Mouse (Mus musculus) spleen, adult 2 months (tissue): Measurements from ENCODE around the gene Phlda1. TPM values are rescaled to one million over a fixed set of nuclear protein-coding genes. Genes with fewer than 3 reads are reported as not detected.
"Not testable (repeated sequence)": the region's sequence is repeated elsewhere in the genome, so short reads cannot be mapped to it uniquely, and the experiment has no call there.

ENCODE experiments used
- DNase-seq, 2 experiments: peaks; one replicate each; pipeline versions ENCODE4 v3.0.0 to v3.0.0-alpha.2; 2012 to 2021; ENCODE audit warnings: low spot score in 2 of 2, low read depth in 1 of 2
- H3K27ac ChIP-seq: fragments of 200-500 bp; 2 replicates; pipeline ENCODE4 v1.5.1; 2012; ENCODE audit warnings: low read length, inconsistent platforms; ENCODE audit not compliant: insufficient read depth
- H3K27me3 ChIP-seq: fragments of 200-500 bp; 2 replicates; pipeline ENCODE4 v1.6.1; 2012; ENCODE audit warnings: mild to moderate bottlenecking, moderate library complexity, low read length, inconsistent platforms; ENCODE audit not compliant: control insufficient read depth, insufficient read depth
- H3K36me3 ChIP-seq: fragments of 200-500 bp; 2 replicates; pipeline ENCODE4 v1.6.1; 2012; ENCODE audit warnings: mild to moderate bottlenecking, low read length, inconsistent platforms; ENCODE audit not compliant: control insufficient read depth, insufficient read depth
- H3K4me1 ChIP-seq: fragments of 200-500 bp; 2 replicates; pipeline ENCODE4 v1.6.1; 2011; ENCODE audit warnings: inconsistent platforms; ENCODE audit not compliant: control insufficient read depth, insufficient read depth, insufficient read length
- H3K4me3 ChIP-seq: fragments of 200-500 bp; 2 replicates; pipeline ENCODE4 v1.5.1; 2011; ENCODE audit warnings: mild to moderate bottlenecking, inconsistent platforms; ENCODE audit not compliant: insufficient read depth, insufficient read length; ENCODE audit errors: extremely low read depth
- CTCF ChIP-seq: fragments of 200-500 bp; IDR thresholded peaks from 2 replicates; pipeline ENCODE4 v1.5.1; 2011; ENCODE audit warnings: mild to moderate bottlenecking, inconsistent platforms; ENCODE audit not compliant: insufficient read depth, insufficient read length, insufficient replicate concordance; ENCODE audit errors: extremely low read depth
- POLR2A ChIP-seq: fragments of 200-500 bp; IDR thresholded peaks from 2 replicates; pipeline ENCODE4 v1.6.1; 2011; ENCODE audit warnings: low read depth, low read length, inconsistent platforms
- WGBS: fragments of 180-500 bp; shearing (Covaris S2); methylation state at CpG from one replicate; pipeline ENCODE4 v1.1.7; 2018; 5-methylcytosine and 5-hydroxymethylcytosine counted together
- polyA plus RNA-seq: library from polyadenylated mRNA; depleted of rRNA; stranded (reverse); fragments of >200 nt; gene quantifications from 2 replicates; pipeline ENCODE4 v1.2.3, GENCODE M21; 2012

Phlda1 gene
- polyA plus RNA-seq, 1 experiment, result 5.0 TPM

DNA sequence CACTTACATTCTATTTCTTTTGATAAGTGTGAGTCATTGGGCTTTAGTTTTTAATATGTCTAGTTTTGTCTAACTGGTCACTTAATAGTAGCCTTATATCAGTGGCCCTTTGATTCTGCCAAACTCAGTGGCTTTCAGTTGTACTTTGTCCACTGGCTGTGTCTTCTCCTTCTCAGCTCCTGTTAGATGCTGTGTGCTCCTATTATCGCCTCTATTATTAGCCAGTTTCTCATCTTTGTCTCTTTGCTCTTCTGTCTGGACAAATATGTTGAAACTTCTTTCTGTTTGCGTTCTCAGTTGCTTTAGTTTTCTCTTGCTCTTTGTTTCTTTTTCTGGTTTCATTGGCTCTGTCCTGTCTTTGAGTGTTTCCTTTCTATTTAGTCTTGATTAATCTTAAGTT is 23.4 kb upstream of the Phlda1 start:
- H3K36me3 ChIP-seq, result peaks cover 15% of the 10 kb centered on the region
- WGBS, result 89% methylated on average over 2 of the region's 2 CpGs
- DNase-seq, result no peak
- H3K27ac ChIP-seq, result no peak overlapping the region
- no peak overlapping the region for H3K4me3 ChIP-seq
- TF ChIP-seq POLR2A, result no peak
- TF ChIP-seq CTCF, result no peak
- H3K27me3 ChIP-seq, result no peaks in the 10 kb centered on the region
- no peaks in the 10 kb centered on the region for H3K4me1 ChIP-seq

DNA sequence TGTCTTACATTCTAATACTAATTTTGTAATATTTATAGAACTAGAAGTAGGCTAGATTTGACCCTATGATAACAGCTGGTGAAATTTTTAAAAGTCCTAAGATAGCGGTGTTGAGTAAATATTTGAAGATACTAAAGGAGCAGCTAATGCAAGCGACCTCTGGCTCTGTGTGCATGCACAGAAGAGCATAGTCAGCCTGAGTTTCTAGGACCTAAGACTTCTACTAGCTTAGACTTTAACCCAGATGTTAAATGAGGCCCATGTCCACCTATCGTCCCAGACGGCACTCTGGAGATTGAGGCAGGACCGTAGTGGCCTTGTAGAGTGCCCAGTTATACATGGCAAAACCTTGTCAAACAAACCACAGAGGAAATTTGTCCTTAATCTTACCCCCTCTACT is 22.0 kb upstream of the Phlda1 start:
- TF ChIP-seq CTCF (no peak), POLR2A (no peak)
- no peak overlapping the region for H3K27ac ChIP-seq
- H3K27me3 ChIP-seq, result no peaks in the 10 kb centered on the region
- peaks cover 19% of the 10 kb centered on the region for H3K36me3 ChIP-seq
- no peak overlapping the region for H3K4me3 ChIP-seq
- WGBS, result 92% methylated on average over 5 of the region's 5 CpGs
- no peaks in the 10 kb centered on the region for H3K4me1 ChIP-seq
- no peak for DNase-seq

DNA sequence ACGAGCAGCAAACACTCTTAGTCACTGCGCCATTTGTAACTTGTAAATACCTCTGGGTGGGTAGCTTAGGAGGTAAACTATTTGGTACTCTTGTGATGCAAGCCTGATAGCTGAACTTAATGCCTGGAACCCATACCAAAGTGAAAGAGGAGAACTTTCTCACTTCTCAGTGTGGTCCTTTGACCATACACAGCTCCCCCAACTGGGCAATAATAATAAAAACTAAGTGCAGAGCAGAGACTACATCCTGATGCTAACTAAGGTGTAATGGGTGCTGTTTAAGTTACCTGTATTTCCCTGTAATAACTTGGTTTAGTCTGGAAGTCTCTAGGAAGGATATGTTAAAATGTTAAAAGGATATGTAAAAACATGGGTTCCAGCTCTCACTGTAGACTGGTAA is 17.3 kb upstream of the Phlda1 start:
- H3K4me1 ChIP-seq, result no peaks in the 10 kb centered on the region
- no peak overlapping the region for H3K27ac ChIP-seq
- no peaks in the 10 kb centered on the region for H3K27me3 ChIP-seq
- H3K36me3 ChIP-seq, result peaks cover 27% of the 10 kb centered on the region
- TF ChIP-seq CTCF (no peak), POLR2A (no peak)
- H3K4me3 ChIP-seq, result no peak overlapping the region
- no peak for DNase-seq
- 94% methylated on average over 2 of the region's 2 CpGs for WGBS

DNA sequence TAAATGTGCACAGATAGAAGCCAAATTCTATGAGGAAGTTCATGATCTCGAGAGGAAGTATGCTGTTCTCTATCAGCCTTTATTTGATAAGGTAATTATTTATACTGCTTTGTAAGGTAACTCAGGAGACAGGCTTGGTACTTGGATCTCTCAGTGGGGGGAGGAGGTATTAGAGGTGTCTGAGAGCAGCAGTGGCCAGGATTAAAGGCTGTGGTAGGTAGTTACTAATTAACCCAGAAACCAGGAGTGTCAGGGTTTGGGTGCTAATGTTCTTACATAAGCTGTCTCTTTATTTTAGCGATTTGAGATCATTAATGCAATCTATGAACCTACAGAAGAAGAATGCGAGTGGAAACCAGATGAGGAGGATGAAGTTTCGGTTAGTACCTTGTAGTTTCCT is 16.0 kb upstream of the Phlda1 start:
- not testable (repeated sequence) for H3K4me1 ChIP-seq, DNase-seq, H3K27ac ChIP-seq, H3K4me3 ChIP-seq, H3K27me3 ChIP-seq
- H3K36me3 ChIP-seq, result peaks cover 29% of the 10 kb centered on the region
- 85% methylated on average over 4 of the region's 4 CpGs for WGBS

DNA sequence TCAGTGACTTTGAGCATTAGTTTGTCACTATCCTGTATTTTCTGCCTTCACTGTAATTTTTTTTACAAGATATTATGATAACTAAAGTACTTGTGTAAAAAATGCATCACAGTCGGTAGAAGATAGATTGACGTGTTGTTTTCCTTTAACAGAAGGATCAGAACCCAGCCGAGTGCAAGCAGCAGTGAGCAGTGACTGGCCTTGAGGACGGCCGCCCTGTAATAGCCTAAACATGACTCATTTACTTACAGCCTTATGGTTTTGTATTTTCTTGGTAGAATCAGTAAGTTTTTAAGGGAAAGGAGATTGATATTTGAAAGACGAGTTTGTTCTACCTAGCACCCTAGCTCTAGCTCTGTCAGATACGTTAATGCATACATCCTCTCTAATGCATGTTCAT is 10.2 kb upstream of the Phlda1 start:
- H3K36me3 ChIP-seq, result peaks cover 23% of the 10 kb centered on the region
- TF ChIP-seq POLR2A, result no peak
- TF ChIP-seq CTCF, result no peak

DNA sequence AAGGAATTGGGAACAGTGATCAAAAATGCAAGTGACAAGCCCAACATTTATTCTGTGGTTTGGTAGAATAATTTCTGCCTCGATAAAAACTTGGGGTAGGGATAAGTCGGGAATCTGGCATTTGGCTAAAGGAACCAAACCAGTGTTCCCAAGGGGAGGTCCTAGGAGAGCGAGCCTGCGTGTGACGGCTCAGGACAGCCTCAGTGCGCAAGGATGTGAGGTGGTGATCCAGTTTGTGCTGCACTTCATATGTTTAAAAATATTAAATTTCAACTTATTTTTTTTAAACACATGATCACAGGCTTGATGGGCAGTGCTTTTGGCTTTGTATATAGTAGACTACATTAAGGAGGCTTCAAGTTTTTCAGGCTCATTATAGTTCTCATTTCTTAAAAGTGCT is 6.2 kb upstream of the Phlda1 start:
- Histone ChIP-seq H3K27me3 (no peaks in the 10 kb centered on the region), H3K27ac (no peak overlapping the region), H3K4me3 (no peak overlapping the region), H3K36me3 (peaks cover 10% of the 10 kb centered on the region), H3K4me1 (no peaks in the 10 kb centered on the region)
- TF ChIP-seq CTCF, result no peak
- no peak for TF ChIP-seq POLR2A
- no peak for DNase-seq
- 93% methylated on average over 6 of the region's 6 CpGs for WGBS

More for the DNA sequence above, 10.2 kb upstream of the Phlda1 start:
- Histone ChIP-seq H3K27me3 (no peaks in the 10 kb centered on the region), H3K4me3 (no peak overlapping the region), H3K27ac (no peak overlapping the region), H3K4me1 (no peaks in the 10 kb centered on the region)
- no peak for DNase-seq
- 95% methylated on average over 7 of the region's 7 CpGs for WGBS

DNA sequence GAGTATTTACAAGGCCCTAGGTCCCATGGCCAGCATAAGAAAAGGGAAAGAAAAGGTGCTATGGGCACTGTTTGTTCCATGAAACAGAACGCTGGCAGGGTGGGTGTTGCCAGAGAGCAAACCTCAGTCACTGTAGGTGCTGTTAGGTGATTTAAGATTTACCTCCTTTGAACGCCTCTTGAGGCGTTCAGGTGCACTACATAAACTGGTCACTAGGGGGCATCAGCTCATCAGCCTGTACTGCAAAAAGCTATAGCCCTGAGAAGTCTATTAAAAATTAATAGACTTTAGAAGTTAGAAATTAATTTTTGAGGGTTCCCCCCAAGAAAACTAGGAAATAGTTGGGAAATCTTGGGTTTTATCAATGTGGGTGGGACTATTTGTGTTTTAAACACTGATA is 3.0 kb upstream of the Phlda1 start:
- Histone ChIP-seq H3K27me3 (no peaks in the 10 kb centered on the region), H3K4me3 (no peak overlapping the region), H3K27ac (no peak overlapping the region), H3K36me3 (peaks cover 3% of the 10 kb centered on the region), H3K4me1 (peaks cover 7% of the 10 kb centered on the region; the same call in 1 of the 2 replicates)
- TF ChIP-seq POLR2A, result no peak
- TF ChIP-seq CTCF, result peak; percentile 47; the same call in 1 of the 2 replicates
- DNase-seq, result peak; percentile 53 to 75
- WGBS, result 2% methylated on average over 3 of the region's 3 CpGs

DNA sequence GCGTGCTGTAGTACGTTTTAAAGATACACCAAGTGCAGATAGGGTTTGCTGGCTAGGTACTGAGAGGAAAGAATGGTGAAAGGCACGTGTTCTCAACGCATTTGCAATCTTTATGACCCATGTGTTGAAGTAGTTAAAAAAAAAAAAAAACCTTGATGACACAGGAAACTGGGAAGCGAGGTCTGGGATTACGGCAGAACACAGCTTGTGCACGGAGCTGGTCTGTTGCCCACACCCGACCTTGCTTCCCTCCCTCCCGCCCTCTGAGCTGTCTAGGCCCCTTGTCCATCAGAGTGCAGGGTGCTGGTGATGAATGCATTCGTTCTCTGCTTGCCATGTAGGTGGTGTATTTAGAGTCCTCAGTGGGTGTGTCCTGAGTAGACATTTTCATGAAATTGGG is 2.4 kb upstream of the Phlda1 start:
- H3K27me3 ChIP-seq, result no peaks in the 10 kb centered on the region
- H3K4me3 ChIP-seq, result no peak overlapping the region
- no peak for DNase-seq
- TF ChIP-seq CTCF (no peak), POLR2A (no peak)
- H3K4me1 ChIP-seq, result peaks cover 8% of the 10 kb centered on the region; the same call in 1 of the 2 replicates
- WGBS, result 59% methylated on average over 10 of the region's 10 CpGs
- no peaks in the 10 kb centered on the region for H3K36me3 ChIP-seq
- no peak overlapping the region for H3K27ac ChIP-seq
